Mouse (Mus musculus) liver, embryonic 11.5 days (tissue): ENCODE data around the gene Tedc1. TPM values are rescaled to one million over a fixed set of nuclear protein-coding genes. Genes with fewer than 3 reads are reported as not detected.
A peak's percentile ranks its signal among the peaks of the same experiment; 100 is the strongest.

ENCODE experiments used
- ATAC-seq: fragments of 200-750 bp; cut with Nextera tagmentation; replicated peaks from 2 replicates; pipeline ENCODE4 v1.8.0; 2017; ENCODE audit warnings: moderate number of reproducible peaks, mild to moderate bottlenecking, moderate TSS enrichment, moderate library complexity; ENCODE audit not compliant: low FRiP score
- DNase-seq: peaks from one replicate; pipeline ENCODE4 v3.0.0-alpha.2; 2017; ENCODE audit warnings: low spot score
- H3K27ac ChIP-seq: fragments of 300-500 bp; sonication (generic); 2 replicates; pipeline ENCODE4 v1.5.1; 2014; ENCODE audit warnings: mild to moderate bottlenecking, low read depth, low read length, control low read depth
- H3K27me3 ChIP-seq: fragments of 300-500 bp; sonication (generic); replicated peaks from 2 replicates; pipeline ENCODE4 v1.6.1; 2014; ENCODE audit warnings: low read length, mixed read lengths; ENCODE audit not compliant: control insufficient read depth, insufficient read depth
- H3K36me3 ChIP-seq: fragments of 300-500 bp; sonication (generic); 2 replicates; pipeline ENCODE4 v1.6.1; 2014; ENCODE audit warnings: mild to moderate bottlenecking, low read length, moderate library complexity, mixed read lengths; ENCODE audit not compliant: control insufficient read depth, insufficient read depth
- H3K4me1 ChIP-seq: fragments of 300-500 bp; sonication (generic); replicated peaks from 2 replicates; pipeline ENCODE4 v1.6.1; 2014; ENCODE audit warnings: low read length, mixed read lengths; ENCODE audit not compliant: control insufficient read depth, insufficient read depth
- H3K4me2 ChIP-seq: fragments of 300-500 bp; sonication (generic); 2 replicates; pipeline ENCODE4 v1.6.1; 2014; ENCODE audit warnings: mild to moderate bottlenecking, control low read depth, moderate library complexity
- H3K4me3 ChIP-seq: fragments of 300-500 bp; sonication (generic); 2 replicates; pipeline ENCODE4 v1.5.1; 2014; ENCODE audit warnings: low read depth, low read length, control low read depth
- H3K9ac ChIP-seq: fragments of 300-500 bp; sonication (generic); 2 replicates; pipeline ENCODE4 v1.6.1; 2014; ENCODE audit warnings: low read depth, low read length, control low read depth
- H3K9me3 ChIP-seq: fragments of 300-500 bp; sonication (generic); 2 replicates; pipeline ENCODE4 v1.6.1; 2016; ENCODE audit warnings: low read length, inconsistent platforms, mixed read lengths; ENCODE audit not compliant: control insufficient read depth
- WGBS: fragments of 180-500 bp; shearing (Covaris S2); extraction: QIAGEN DNeasy Blood & Tissue Kit; methylation state at CpG from one replicate; pipeline ENCODE4 v1.1.7; 2014; 5-methylcytosine and 5-hydroxymethylcytosine counted together
- polyA plus RNA-seq: library from polyadenylated mRNA; unstranded; fragments of >200 nt; fragmentation: Nextera tagmentation; extraction: Ambion mirVana; gene quantifications from 2 replicates; pipeline ENCODE4 v1.2.1, GENCODE M21; 2014

The Tedc1 gene
- 23.5 and 24.2 TPM in 2 replicates for polyA plus RNA-seq

- WGBS = under 1% methylated on average over 46 of the region's 46 CpGs
- DNase-seq (peak; percentile 98), ATAC-seq (peak; percentile 95)
- H3K4me2 ChIP-seq = peak within 1 kb of the TSS; percentile 99
- peak within 1 kb of the TSS; percentile 65 for H3K27ac ChIP-seq
- H3K4me3 ChIP-seq = peak within 1 kb of the TSS; percentile 76
- no peaks in the 10 kb centered on the region; the same call in 1 of the 2 replicates for H3K27me3 ChIP-seq
- H3K4me1 ChIP-seq = peaks cover 25% of the 10 kb centered on the region
- no peaks in the 10 kb centered on the region for H3K36me3 ChIP-seq
- peak within 1 kb of the TSS; percentile 78 for H3K9ac ChIP-seq
- H3K9me3 ChIP-seq = no peaks in the 10 kb centered on the region
Observed at GRCm38 (mm10) chr12:113155887-113156539, at the start of gene Tedc1. Gene Tedc1, plus strand, starts transcription at chr12:113156421.

GRCm38 (mm10) chr12:113107431-113108124, 48.6 kb upstream of the Tedc1 start:
- Histone ChIP-seq H3K4me2 (peak overlapping the region; percentile 58), H3K9me3 (no peaks in the 10 kb centered on the region; the same call in 1 of the 2 replicates), H3K36me3 (peaks cover 11% of the 10 kb centered on the region; the same call in 1 of the 2 replicates), H3K27ac (peak overlapping the region; percentile 91), H3K9ac (peak overlapping the region; percentile 57), H3K4me1 (peaks cover 54% of the 10 kb centered on the region), H3K4me3 (no peak overlapping the region), H3K27me3 (no peaks in the 10 kb centered on the region)
- peak; percentile 93 for ATAC-seq
- DNase-seq = no peak
- WGBS = 55% methylated on average over 4 of the region's 4 CpGs

- Histone ChIP-seq H3K27me3 (no peaks in the 10 kb centered on the region), H3K9me3 (no peaks in the 10 kb centered on the region; the same call in 1 of the 2 replicates), H3K36me3 (peaks cover 20% of the 10 kb centered on the region; the same call in 1 of the 2 replicates), H3K9ac (no peak overlapping the region; the same call in 1 of the 2 replicates), H3K4me2 (no peak overlapping the region), H3K4me3 (no peak overlapping the region), H3K27ac (peak overlapping the region; percentile 53), H3K4me1 (peaks cover 42% of the 10 kb centered on the region)
- ATAC-seq (no peak), DNase-seq (no peak)
- WGBS = 86% methylated on average over 17 of the region's 17 CpGs
Observed at GRCm38 (mm10) chr12:113108528-113109283, 47.5 kb upstream of the Tedc1 start.

DNA sequence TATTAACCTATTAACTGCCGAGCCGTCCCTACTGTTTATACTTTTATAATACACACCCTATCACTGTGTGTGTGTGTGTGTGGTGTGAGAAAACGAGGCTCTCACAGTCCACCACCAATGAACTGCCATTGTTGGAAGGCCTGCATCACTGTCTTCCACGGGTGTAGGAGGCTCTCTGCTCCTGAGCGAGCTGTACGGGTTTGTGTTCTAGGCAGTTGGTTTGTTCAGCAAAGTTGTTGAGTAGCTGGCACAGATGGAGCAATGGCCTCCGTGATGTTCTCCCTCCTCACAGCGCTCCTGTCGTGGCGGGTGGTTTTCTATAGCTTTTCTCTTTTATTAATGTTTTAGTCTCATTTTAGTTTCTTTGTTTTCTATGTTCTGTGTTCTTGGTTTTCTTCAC, 46.4 kb upstream of the Tedc1 start:
- H3K27me3 ChIP-seq = no peaks in the 10 kb centered on the region
- peaks cover 36% of the 10 kb centered on the region for H3K4me1 ChIP-seq
- DNase-seq = no peak
- H3K27ac ChIP-seq = no peak overlapping the region
- H3K9ac ChIP-seq = no peak overlapping the region
- no peaks in the 10 kb centered on the region; the same call in 1 of the 2 replicates for H3K9me3 ChIP-seq
- H3K4me2 ChIP-seq = no peak overlapping the region
- ATAC-seq = no peak
- 86% methylated on average over 10 of the region's 10 CpGs for WGBS
- H3K4me3 ChIP-seq = no peak overlapping the region
- H3K36me3 ChIP-seq = peaks cover 29% of the 10 kb centered on the region

DNA sequence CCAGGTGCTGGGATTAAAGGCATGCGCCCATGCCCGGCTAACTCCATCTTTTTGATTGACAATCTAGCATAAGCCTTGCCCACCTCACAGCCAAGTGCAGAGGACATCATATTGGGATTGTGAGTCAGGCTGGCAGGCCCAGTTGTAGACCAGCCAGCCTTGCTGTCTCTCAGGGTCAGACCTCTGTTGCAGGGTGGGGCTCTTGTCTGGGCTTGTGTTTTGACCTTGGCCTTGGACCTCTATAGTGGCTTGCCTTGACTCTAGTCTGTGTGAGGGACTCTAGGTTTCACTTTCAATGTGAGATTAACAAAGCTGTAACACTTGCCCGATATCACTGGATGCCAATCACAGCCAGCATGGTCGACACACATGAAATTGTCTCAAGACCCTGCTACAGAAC, 42.1 kb upstream of the Tedc1 start:
- peaks cover 5% of the 10 kb centered on the region; the same call in 1 of the 2 replicates for H3K4me1 ChIP-seq
- no peak overlapping the region for H3K27ac ChIP-seq
- peaks cover 48% of the 10 kb centered on the region for H3K36me3 ChIP-seq
- no peaks in the 10 kb centered on the region for H3K27me3 ChIP-seq
- H3K4me3 ChIP-seq = no peak overlapping the region
- no peak overlapping the region for H3K9ac ChIP-seq
- 85% methylated on average over 4 of the region's 4 CpGs for WGBS
- no peak for ATAC-seq
- no peak for DNase-seq
- H3K9me3 ChIP-seq = no peaks in the 10 kb centered on the region
- H3K4me2 ChIP-seq = no peak overlapping the region

- 84% methylated on average over 16 of the region's 16 CpGs for WGBS
- no peak overlapping the region for H3K4me3 ChIP-seq
- H3K36me3 ChIP-seq = peaks cover 51% of the 10 kb centered on the region
- no peak for DNase-seq
- no peaks in the 10 kb centered on the region for H3K9me3 ChIP-seq
- H3K27ac ChIP-seq = no peak overlapping the region
- H3K9ac ChIP-seq = no peak overlapping the region
- peaks cover 3% of the 10 kb centered on the region; the same call in 1 of the 2 replicates for H3K4me1 ChIP-seq
- no peaks in the 10 kb centered on the region for H3K27me3 ChIP-seq
- no peak overlapping the region for H3K4me2 ChIP-seq
- ATAC-seq = no peak
Observed at GRCm38 (mm10) chr12:113114856-113115538, 41.2 kb upstream of the Tedc1 start.

- Histone ChIP-seq H3K4me3 (no peak overlapping the region), H3K9ac (no peak overlapping the region), H3K27ac (no peak overlapping the region), H3K4me2 (no peak overlapping the region), H3K4me1 (no peaks in the 10 kb centered on the region), H3K9me3 (no peaks in the 10 kb centered on the region), H3K36me3 (peaks cover 77% of the 10 kb centered on the region), H3K27me3 (no peaks in the 10 kb centered on the region)
- DNase-seq (peak; percentile 58), ATAC-seq (peak; percentile 43; the same call in 1 of the 2 replicates)
- WGBS = 88% methylated on average over 20 of the region's 20 CpGs
Observed at GRCm38 (mm10) chr12:113119516-113120410, 36.5 kb upstream of the Tedc1 start.
